Mouse (Mus musculus) midbrain, embryonic 10.5 days (tissue): ENCODE measurements around the gene Smim14. TPM values are rescaled to one million over a fixed set of nuclear protein-coding genes. Genes with fewer than 3 reads are reported as not detected.

Source experiments
- DNase-seq: peaks from one replicate; pipeline ENCODE4 v3.0.0-alpha.2; 2017; ENCODE audit warnings: low spot score
- H3K27ac ChIP-seq: fragments of 300-500 bp; sonication (generic); replicated peaks from 2 replicates; pipeline ENCODE4 v1.5.1; 2016; ENCODE audit warnings: mild to moderate bottlenecking
- H3K27me3 ChIP-seq: fragments of 300-500 bp; sonication (generic); 2 replicates; pipeline ENCODE4 v1.6.1; 2016; ENCODE audit warnings: low read depth, mild to moderate bottlenecking; ENCODE audit not compliant: poor library complexity, severe bottlenecking
- H3K36me3 ChIP-seq: fragments of 300-500 bp; sonication (generic); 2 replicates; pipeline ENCODE4 v1.6.1; 2016; ENCODE audit warnings: mild to moderate bottlenecking, moderate library complexity
- H3K4me1 ChIP-seq: fragments of 300-500 bp; sonication (generic); 2 replicates; pipeline ENCODE4 v1.6.1; 2016
- H3K4me3 ChIP-seq: fragments of 300-500 bp; sonication (generic); 2 replicates; pipeline ENCODE4 v1.5.1; 2016; ENCODE audit warnings: mild to moderate bottlenecking, moderate library complexity
- H3K9me3 ChIP-seq: fragments of 300-500 bp; sonication (generic); replicated peaks from 2 replicates; pipeline ENCODE4 v1.6.1; 2016; ENCODE audit warnings: mild to moderate bottlenecking
- WGBS: fragments of 180-500 bp; shearing (Covaris S2); methylation state at CpG from one replicate; pipeline ENCODE4 v1.1.7; 2016; 5-methylcytosine and 5-hydroxymethylcytosine counted together
- polyA plus RNA-seq: library from polyadenylated mRNA; unstranded; fragments of >200 nt; fragmentation: Nextera tagmentation; extraction: Ambion mirVana; gene quantifications from 2 replicates; pipeline ENCODE4 v1.2.1, GENCODE M21; 2016

The Smim14 gene
- 68.6 and 78.9 TPM in 2 replicates for polyA plus RNA-seq

DNA sequence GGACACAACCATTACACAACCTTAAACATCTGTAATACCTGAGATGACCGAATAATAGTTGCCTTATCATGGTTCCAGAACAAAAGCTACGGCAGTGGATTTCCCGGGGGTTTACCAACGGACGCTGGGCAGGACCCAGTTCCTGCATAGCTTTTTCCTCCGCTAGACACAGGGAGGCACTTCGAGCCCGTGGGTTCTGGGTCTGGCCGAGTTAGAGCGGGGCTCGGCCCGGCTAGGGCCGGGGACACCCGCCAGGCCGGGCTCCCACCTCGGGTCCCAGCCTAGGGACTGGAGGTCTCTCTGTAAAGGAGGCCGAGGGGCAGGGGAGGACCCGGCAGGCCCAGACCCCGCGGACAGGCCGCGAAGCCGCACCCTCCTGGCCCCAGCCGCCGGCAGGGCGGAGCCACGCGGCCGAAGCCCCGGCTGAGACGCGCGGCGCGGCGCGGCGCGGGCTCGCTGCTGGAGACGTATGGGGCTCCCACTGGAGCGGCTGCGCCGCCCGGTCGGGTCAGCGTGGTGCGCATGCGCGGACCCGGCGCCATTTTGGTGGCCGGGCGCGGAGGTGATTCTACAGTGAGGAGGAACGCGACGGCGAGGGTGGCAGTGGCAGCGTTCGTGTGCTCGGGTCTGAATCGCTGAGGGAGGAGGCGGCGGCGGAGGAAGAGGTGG, at the start of gene Smim14, which contains the start of gene Ube2k:
Gene Smim14 (minus strand): TSS at position 434 of the 669 bp plus-strand sequence.
Gene Ube2k (plus strand): TSS at position 483 of the 669 bp plus-strand sequence.
- Histone ChIP-seq H3K27ac (peak within 1 kb of the TSS; percentile 98), H3K4me1 (peaks cover 20% of the 10 kb centered on the region), H3K9me3 (no peaks in the 10 kb centered on the region), H3K27me3 (no peaks in the 10 kb centered on the region), H3K36me3 (peaks cover 11% of the 10 kb centered on the region), H3K4me3 (peak within 1 kb of the TSS; percentile 88)
- WGBS: under 1% methylated on average over 66 of the region's 66 CpGs
- DNase-seq: peak; percentile 96

DNA sequence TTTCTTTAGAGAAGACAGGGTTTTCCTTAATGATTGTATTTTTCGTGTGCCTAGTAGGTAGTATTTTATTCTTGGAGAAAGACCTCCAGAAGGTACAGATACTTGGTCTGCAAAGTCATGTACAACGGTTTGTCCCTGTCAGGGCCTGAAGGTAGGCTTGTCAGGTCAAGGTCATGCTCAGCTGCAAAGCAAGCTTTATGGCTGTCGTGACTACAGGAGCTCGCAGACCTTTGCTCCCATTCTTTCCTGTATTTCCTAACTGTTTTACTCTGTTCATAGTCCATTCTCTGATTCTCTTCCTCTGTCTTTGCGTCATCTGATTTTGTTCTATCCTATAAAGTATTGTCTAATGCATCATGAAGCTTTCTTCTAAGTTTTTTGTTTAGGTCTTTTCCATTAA, 49.3 kb upstream of the Smim14 start:
- 95% methylated on average over 5 of the region's 5 CpGs for WGBS
- Histone ChIP-seq H3K27ac (no peak overlapping the region), H3K36me3 (peaks cover 86% of the 10 kb centered on the region), H3K4me3 (no peak overlapping the region), H3K4me1 (no peaks in the 10 kb centered on the region), H3K9me3 (no peaks in the 10 kb centered on the region), H3K27me3 (no peaks in the 10 kb centered on the region)
- DNase-seq: no peak

DNA sequence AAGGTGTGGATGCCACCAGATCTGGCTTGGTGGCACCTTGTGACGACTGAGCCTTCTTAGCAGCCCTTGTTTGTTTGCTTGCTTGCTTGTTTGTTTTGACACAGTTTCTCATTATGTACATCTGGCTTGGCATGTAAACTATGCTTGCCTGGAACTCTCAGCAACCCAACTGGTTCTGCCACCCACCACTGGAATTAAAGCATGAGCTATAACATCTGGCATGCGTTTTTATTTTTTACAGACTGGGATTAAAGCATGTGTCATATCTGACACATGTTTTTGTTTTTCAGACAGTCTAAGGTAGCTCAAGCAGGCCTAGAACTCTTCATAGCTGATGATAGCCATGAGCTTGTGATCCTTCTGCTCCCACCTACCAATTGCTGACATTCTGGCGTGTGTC, 41.6 kb upstream of the Smim14 start:
- H3K36me3 ChIP-seq: peaks cover 64% of the 10 kb centered on the region
- no peak for DNase-seq
- H3K27me3 ChIP-seq: no peaks in the 10 kb centered on the region
- H3K4me3 ChIP-seq: no peak overlapping the region
- no peaks in the 10 kb centered on the region for H3K4me1 ChIP-seq
- no peak overlapping the region for H3K27ac ChIP-seq
- no peaks in the 10 kb centered on the region for H3K9me3 ChIP-seq
- 82% methylated on average over 3 of the region's 3 CpGs for WGBS

DNA sequence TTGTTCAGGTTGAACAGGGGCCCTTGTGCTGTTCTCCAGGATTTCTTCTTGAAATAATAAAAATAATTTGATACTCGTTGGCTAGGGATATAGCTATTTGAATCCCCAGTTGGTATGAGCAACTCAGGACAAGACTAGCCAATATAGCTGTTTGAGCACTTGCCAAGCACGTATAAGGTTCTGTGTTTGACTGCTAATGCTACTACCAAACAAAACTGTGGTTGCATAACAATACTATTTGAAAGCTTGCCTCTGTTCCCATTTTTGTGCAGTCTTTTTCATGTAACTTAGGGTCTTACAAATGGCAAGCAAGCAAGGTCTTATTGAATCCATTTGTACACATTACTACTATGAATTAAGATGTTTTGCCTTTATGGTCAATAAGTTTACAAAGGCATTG, 38.9 kb upstream of the Smim14 start:
- H3K4me1 ChIP-seq: no peaks in the 10 kb centered on the region
- no peak overlapping the region for H3K27ac ChIP-seq
- no peaks in the 10 kb centered on the region for H3K9me3 ChIP-seq
- WGBS: 90% methylated on average over 2 of the region's 2 CpGs
- DNase-seq: no peak
- no peaks in the 10 kb centered on the region for H3K27me3 ChIP-seq
- no peak overlapping the region for H3K4me3 ChIP-seq
- H3K36me3 ChIP-seq: peaks cover 62% of the 10 kb centered on the region

DNA sequence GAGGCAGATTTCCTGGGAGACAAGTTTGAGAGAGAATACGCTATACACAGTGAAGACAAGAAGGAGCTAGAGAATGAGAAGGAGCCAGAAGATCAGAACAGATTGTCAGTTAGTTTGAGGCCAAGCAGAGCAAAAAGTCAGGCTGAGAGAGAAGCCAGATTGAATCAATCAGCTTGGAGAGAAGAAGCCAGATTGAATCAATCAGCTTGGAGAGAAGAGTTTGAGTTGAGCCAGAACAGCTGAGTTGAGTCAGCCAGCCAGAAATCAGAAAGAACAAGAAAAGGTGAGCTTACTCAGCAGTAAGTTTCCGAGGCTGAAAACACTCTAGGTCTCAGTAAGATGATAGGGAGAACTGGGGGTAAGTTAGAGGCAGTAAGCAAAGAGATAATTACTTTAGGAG, 37.9 kb upstream of the Smim14 start:
- peaks cover 61% of the 10 kb centered on the region for H3K36me3 ChIP-seq
- H3K9me3 ChIP-seq: no peaks in the 10 kb centered on the region
- WGBS: 88% methylated on average over 2 of the region's 2 CpGs
- DNase-seq: no peak
- H3K27ac ChIP-seq: no peak overlapping the region
- no peaks in the 10 kb centered on the region for H3K4me1 ChIP-seq
- no peaks in the 10 kb centered on the region for H3K27me3 ChIP-seq
- no peak overlapping the region for H3K4me3 ChIP-seq

DNA sequence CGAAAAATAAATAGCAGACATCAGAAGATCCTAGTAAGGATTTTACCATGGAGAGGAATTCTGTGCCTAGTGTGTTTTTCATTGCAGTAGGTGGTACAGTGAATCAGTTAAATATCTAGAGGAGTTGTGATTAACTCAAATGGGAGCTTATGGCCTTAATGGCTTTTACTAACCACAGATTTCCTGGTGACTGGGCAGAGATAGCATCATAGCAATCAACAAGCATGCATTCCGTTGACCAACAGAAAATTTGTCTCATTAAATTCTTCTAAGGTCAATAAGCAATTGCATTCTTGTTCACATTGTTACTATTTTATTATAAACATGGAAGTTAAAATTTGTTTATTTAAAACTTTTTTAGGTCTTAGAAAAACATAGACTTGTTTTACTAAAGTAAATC, 28.5 kb upstream of the Smim14 start:
- no peaks in the 10 kb centered on the region for H3K27me3 ChIP-seq
- WGBS: 89% methylated on average over 2 of the region's 2 CpGs
- H3K4me1 ChIP-seq: peaks cover 10% of the 10 kb centered on the region
- H3K27ac ChIP-seq: no peak overlapping the region
- DNase-seq: no peak
- H3K36me3 ChIP-seq: peaks cover 37% of the 10 kb centered on the region
- H3K4me3 ChIP-seq: no peak overlapping the region
- no peaks in the 10 kb centered on the region for H3K9me3 ChIP-seq

DNA sequence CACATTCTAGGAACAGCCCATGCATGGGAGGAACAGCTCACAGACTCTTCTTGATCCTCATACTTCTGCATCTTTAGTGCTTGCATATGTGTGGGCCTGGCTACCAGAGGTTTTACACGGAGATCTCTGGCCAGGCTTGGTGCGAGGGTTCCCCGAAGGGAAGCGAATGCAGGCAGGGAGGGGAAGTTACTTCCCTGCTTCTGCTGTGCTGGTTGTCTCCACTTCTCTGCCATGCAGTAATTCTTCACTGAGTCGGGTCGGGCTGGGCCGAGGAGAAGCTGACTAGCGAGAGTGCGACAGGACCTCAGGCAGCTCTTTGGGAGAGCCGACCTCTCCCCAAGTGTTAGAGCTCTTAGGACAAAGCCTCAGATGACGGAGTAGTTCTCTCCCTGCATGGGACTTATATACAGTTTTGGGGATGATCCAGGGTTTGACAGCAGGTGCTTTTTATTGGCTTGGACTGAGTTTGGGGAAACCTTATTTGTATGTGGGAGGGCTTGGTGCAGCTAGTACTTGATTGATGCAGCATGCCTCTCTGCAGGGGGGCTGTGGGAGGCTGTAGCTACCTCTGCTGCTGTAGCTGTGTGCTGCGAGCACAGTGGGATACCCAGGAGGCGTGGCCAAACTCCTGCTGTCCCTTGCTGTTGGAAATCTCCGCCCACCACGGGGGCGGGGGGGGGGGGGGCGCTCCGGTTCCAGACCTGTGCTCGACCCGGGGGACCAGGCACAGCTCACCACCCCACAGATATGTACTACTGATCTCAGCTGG, 24.3 kb upstream of the Smim14 start:
- Histone ChIP-seq H3K36me3 (peaks cover 15% of the 10 kb centered on the region; the same call in 1 of the 2 replicates), H3K4me1 (peaks cover 11% of the 10 kb centered on the region), H3K27me3 (no peaks in the 10 kb centered on the region), H3K27ac (no peak overlapping the region), H3K4me3 (no peak overlapping the region), H3K9me3 (no peaks in the 10 kb centered on the region)
- no peak for DNase-seq
- WGBS: 36% methylated on average over 20 of the region's 20 CpGs

DNA sequence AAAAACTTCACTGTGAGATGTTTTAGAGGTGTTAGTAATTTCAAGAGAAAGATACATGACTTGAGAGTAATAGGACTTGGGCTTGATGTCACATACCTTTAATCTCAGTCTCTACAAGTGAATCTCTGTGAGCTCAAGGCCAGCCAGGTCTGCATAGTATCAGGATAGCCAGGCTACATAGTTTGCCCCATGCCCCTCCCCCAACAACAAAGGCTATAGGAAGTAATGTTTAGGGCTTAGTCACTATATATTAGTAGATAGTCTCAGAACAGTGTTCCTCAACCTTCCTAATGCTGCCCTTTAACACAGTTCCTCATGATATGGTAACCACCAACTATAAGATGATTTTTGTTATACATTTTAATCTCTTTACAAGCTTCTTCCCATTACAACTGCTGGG, 20.1 kb upstream of the Smim14 start:
- Histone ChIP-seq H3K4me1 (peaks cover 11% of the 10 kb centered on the region), H3K4me3 (no peak overlapping the region), H3K27ac (no peak overlapping the region), H3K36me3 (peaks cover 43% of the 10 kb centered on the region), H3K27me3 (no peaks in the 10 kb centered on the region), H3K9me3 (peaks cover 3% of the 10 kb centered on the region)
- no peak for DNase-seq

DNA sequence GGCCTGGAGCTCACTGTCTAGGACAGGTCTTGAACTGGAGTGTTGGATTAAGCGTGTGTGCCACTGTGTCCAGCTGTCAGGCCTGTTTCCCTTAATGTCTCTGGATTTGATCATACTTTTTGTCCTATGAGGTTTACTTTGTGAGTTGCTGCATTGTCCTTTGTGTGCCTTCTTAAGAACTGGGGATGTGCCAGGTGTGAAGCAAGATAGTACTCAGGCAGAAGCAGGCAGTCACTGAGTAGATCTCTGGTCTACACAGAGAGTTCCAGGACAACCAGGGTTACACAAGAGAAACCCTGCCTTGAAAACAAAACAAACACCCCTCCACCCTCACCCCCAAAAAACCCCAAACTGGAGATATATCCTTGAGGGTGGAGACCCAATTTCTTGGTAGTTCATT, 12.7 kb upstream of the Smim14 start:
- no peaks in the 10 kb centered on the region for H3K27me3 ChIP-seq
- H3K27ac ChIP-seq: no peak overlapping the region
- H3K36me3 ChIP-seq: peaks cover 85% of the 10 kb centered on the region
- no peaks in the 10 kb centered on the region for H3K4me1 ChIP-seq
- H3K9me3 ChIP-seq: peaks cover 3% of the 10 kb centered on the region
- no peak overlapping the region for H3K4me3 ChIP-seq
- WGBS: 98% methylated on average over 1 of the region's 1 CpGs
- no peak for DNase-seq

DNA sequence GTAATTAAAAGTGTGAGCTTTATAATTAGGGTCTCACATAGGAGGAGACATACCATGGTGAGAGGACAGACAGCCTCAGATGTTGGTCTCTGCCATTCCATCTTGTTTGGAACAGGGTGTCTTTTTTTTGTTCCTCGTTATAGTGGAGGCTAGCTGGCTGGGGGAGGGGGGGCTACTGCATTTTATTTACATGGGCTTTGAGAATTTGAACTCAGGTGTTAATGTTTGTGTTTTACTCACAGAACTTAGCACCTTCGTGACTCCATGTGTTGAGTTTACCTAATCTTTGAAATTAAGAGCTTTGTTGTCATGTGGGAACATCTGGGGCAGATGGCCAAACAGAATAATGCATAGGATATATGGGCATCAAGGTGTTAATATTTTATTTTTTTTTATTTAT, 7.6 kb upstream of the Smim14 start:
- Histone ChIP-seq H3K4me3 (no peak overlapping the region), H3K36me3 (peaks cover 59% of the 10 kb centered on the region), H3K27me3 (no peaks in the 10 kb centered on the region), H3K27ac (no peak overlapping the region), H3K4me1 (no peaks in the 10 kb centered on the region), H3K9me3 (no peaks in the 10 kb centered on the region)
- no peak for DNase-seq
- 90% methylated on average over 2 of the region's 2 CpGs for WGBS

DNA sequence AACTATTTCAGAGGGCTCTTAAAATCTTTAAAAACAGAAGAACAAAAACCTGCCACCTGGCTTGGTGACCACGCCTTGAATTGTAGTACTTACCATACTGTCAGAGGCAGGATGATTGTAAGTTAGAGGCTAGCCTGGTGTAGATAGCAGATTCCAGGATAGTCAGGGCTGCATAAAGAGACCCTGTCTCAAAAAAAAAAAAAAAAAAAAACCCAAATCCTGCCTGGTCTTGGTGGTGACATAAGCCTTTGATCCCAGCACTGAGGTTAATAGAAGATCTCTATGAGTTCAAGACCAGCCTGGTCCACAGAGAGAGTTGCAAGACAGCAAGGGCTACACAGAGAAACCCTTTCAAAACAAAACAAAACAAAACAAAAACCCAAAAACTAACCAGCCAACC, 6.5 kb upstream of the Smim14 start:
- no peak for DNase-seq
- Histone ChIP-seq H3K4me1 (peaks cover 10% of the 10 kb centered on the region), H3K4me3 (no peak overlapping the region), H3K27ac (no peak overlapping the region), H3K36me3 (peaks cover 49% of the 10 kb centered on the region), H3K27me3 (no peaks in the 10 kb centered on the region), H3K9me3 (no peaks in the 10 kb centered on the region)
- WGBS: 88% methylated on average over 1 of the region's 1 CpGs

DNA sequence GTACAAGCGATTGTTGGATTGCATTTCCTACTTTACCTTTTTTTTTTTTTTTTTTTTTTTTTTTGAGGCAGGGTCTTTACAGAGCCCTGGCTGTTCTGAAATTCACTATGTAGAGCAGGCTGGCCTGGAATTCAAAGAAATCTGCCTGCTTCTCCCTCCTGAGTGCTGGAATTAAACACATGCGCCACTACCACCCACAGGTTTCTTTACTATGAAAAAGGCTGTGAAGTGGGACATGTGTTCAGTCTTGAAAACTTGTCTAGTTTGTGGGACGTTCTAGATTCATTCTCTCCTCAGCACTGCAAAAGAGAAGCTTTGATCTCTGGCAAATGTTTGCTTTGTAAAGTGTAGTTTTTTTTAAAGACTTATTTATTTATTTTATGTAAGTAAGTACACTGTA, 4.9 kb upstream of the Smim14 start:
- no peak overlapping the region for H3K27ac ChIP-seq
- H3K9me3 ChIP-seq: no peaks in the 10 kb centered on the region
- 93% methylated on average over 3 of the region's 3 CpGs for WGBS
- H3K4me3 ChIP-seq: no peak overlapping the region
- H3K4me1 ChIP-seq: peaks cover 13% of the 10 kb centered on the region
- H3K27me3 ChIP-seq: no peaks in the 10 kb centered on the region
- H3K36me3 ChIP-seq: peaks cover 39% of the 10 kb centered on the region
- DNase-seq: no peak

DNA sequence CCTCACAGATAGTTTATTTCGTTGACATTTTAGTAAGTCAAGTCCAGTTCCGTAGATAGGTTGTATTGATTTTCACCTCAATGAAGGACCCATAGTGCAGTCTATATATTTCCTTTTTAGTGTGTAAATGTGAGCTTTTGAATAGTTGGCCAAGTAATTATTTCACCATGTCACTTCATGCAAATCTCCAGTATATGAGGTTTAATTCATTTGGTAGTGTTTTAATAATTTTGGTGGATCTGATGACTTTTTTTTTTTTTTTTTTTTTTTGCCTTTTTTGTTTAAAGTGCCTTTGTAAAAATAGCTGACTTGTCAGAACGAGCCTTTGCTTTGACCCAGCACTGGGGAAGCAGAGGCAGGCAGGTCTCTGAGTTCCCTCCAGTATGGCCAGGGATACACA, 2.8 kb upstream of the Smim14 start:
- DNase-seq: no peak
- Histone ChIP-seq H3K36me3 (peaks cover 23% of the 10 kb centered on the region), H3K4me3 (no peak overlapping the region), H3K27ac (no peak overlapping the region), H3K27me3 (no peaks in the 10 kb centered on the region), H3K4me1 (peaks cover 20% of the 10 kb centered on the region), H3K9me3 (no peaks in the 10 kb centered on the region)
- WGBS: 96% methylated on average over 3 of the region's 3 CpGs
